Mouse (Mus musculus) left cerebral cortex, adult 9 months (tissue): ENCODE data around the gene Gm21983.
A peak's percentile ranks its signal among the peaks of the same experiment; 100 is the strongest.

Experiments used
- DNase-seq, 2 experiments: peaks; one replicate each; pipeline ENCODE4 v3.0.0; 2022; ENCODE audit warnings: low spot score in 2 of 2

Gm21983 gene

DNA sequence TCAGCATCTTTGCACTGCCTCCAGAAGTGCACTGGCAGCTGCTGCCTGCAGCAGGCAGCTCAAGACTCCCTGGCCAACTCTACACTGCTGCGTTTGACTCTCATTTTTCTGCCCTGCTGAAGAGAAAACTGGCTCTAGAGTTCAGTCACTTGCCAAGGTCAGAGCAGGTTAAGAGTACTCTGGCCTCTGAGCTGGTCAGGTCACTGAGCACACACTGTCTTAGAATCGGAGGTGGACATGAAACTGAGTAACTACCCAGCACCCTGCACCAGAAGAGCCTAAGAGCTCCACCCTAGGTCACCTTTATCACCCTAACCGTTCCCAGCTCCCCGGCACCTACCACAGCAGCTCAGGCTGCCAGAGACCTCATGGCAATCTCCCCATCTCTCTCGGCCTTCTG is 5.1 kb upstream of the Gm21983 start:
- DNase-seq: no peak

DNA sequence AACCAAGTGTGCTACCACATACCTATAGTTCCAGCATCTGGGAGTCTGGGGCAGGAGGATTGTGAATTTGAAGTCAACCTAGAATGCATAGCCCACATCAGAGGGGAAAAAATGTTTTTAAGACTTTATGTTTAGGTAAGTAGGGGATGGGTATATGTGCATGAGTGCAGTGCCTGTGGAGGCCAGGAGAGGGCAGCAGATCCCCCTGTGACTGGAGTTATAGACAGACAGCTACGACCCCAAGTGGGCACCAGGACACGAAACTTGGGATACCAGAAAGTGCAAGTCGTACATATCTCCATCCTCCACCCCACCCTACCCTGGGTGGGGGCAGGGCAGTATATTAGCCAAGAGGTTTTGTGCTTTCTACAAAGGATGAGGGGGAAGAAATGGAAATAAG is 4.1 kb upstream of the Gm21983 start:
- DNase-seq: no peak

DNA sequence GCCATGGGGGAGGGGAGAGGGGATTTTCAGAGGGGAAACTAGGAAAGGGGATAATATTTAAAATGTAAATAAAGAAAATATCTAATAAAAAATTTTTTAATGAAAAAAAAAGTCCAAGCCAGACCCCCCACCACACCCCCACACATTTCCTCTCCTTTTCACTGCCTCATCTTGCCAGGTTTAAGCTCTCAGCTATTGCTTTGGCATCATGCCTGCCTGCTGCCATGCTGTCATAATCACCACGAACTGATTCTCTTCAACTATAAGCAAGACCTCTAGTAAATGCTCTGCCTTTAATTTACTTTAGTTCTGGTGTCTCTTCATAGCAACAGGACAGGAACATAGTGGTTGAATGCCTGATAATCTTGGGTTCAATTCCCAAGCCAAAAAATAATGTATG is 1.6 kb upstream of the Gm21983 start:
- no peak for DNase-seq

DNA sequence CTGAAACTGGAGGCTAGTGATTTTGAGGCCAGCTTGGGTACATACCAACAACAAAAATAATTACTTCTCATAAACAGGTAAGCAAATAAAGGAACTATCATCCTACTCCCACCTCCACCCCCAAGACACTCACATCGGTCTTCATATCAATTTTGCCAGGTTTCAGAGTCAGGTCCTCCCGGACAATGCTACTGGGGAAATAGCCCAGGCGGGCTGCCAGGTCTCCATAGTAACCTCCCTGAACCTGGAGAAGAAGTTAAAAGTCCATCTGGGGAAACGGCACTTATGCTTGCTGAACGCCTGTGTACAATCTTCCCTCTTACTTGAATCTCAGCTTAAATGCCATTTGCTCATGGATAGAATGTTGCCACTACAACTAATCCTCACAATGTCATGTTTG is 850 bp downstream of the Gm21983 start:
- DNase-seq: no peak

DNA sequence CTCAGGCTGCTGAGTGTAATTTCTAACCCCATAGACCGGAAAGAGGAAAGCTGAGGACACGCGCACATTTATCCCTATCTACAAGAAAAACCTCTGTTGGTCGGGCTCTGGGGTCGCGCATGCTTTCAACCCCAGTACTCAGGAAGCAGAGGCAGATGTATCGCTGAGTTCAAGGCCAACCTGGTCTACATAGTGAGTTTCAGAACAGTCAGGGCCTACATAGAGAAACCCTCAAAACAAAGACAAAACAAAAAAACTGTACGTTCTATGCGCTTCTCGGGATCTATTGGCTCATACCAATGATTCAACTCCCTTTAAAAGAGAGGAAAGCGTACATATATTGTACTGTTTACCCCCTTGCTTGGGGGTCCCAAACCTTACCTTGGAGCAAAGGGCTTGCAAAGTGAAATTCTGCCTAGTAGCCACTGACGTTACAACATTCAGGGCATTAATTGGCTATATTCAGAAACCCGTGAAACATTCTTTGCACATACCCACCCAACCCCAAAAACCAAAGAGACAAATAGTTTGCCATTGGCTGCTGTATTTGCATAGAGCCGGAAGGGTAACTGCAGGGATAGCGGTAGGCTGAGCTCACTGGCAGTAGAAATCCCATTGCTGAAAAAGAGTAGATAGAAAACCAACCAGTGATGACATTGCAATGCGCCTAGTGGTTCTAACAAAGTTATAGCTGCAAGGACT is 1.5 kb downstream of the Gm21983 start:
- no peak for DNase-seq

DNA sequence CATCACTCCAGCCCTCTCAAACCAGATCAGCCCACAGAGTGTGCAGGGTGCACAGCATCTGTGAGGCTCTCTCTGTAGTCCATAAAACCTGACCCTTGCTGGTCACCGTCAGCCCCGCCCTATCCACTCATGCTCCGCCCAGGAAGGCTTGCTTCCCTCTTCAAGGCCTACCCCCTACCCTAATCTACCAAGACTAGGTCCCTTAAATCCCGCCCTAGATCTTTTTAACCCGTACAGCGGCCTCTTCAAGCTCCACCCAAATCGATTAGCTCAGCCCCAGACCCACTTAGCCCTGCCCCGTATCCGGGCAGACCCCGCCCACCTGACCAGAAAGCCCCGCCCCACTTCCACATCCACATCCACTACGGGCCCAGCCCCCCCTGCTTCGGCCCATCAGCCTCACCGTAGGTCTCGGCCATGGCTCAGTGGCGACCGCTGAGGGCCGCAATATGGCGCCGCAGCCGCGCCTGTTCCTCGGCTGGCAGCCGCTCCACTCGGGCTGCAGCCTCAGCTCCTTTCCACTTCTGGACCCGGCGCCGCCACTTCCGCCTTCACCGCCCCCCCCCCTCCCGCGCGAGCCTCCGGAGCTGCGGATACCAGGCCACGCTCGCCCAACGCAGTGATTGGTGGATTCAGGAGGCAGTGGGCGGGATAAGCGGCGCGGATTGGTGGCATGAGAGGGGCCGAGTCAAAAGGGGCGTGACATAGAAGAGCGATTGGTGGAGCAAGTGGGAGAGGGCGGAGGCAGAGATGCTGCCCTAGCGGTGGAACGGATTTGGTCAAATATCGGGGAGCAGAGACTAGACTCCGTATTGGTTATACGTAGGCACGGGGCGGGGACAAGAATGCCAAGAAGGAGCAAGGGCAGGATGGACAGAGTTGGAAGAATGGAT is 2.3 kb downstream of the Gm21983 start, which contains the start of gene Rab4b:
Rab4b (minus strand) TSS at position 573 of the 893 bp plus-strand sequence.
- peak; percentile 99 to 100 for DNase-seq

DNA sequence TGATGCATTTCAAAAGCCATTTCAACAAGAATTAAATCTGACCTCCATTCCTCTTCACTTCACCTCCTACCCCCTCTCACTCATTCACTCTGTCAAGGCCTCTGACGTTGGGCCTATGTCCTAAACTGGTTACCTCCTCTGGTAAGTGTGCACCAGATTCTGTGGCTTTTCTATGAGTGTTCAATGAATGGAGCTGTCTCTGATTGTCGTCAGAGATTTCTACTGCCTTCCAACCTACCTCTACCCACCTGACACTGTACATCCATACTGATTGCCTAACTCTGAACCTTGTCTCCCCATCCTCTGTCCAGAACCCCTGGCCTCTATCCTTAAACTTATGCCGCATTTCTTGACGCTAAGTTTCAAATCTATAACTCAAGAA is 3.0 kb downstream of the Gm21983 start:
- no peak for DNase-seq

DNA sequence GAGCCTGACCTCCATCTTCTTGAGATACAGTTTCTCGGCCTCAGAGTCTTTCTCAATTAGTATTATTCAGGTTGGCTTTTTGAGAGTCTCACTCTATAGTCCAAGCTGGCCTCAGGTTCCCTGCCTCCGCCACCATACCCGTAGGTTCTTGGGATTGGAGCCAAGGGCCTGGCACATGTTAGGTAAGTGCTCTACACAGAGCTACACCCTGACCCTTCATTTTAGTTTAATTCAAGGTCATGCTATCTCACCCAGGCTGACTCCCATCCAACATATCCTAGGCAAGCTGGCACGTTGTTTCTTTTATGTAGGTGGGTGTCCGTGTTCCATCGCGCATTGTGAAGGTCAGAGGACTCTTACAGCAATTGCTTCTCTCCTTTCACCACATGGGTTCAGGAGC is 6.0 kb downstream of the Gm21983 start:
- no peak for DNase-seq

DNA sequence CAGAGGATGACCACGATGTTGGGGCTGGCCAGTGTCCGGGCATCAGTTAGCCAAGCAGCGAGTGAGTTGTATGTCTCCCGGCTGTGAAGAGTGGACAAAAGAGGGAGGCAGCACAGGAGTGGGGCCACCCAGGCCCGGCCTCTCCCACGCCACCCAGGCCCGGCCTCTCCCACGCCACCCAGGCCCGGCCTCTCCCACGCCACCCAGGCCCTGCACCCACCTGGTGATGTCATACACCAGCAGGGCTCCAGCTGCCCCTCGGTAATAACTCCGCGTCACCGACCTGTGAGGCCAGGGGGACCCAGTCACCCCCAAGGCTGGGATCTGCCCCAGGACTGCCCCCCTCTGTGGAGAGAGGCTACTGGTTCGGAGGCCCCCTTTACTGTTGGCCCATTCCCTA is 6.4 kb downstream of the Gm21983 start:
- no peak for DNase-seq

DNA sequence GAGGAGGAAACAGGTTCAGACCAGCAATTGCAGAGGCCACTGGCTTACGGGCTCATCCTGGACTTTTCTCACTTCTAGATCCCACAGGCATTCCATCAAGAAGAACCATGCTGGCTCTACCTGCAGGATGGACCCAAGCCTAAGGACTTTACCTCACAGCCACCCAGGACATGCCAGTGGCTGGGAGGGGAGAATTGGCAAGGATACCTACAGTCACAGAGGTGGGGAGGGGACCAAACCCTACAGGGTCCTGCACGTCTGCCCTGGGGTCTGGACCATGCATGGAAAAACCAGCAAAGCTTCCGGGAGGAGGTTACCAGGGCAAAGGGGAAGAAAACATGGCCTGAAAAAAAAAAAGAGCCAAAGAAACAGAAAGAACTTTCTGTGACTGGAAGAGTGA is 9.9 kb downstream of the Gm21983 start:
- no peak for DNase-seq

DNA sequence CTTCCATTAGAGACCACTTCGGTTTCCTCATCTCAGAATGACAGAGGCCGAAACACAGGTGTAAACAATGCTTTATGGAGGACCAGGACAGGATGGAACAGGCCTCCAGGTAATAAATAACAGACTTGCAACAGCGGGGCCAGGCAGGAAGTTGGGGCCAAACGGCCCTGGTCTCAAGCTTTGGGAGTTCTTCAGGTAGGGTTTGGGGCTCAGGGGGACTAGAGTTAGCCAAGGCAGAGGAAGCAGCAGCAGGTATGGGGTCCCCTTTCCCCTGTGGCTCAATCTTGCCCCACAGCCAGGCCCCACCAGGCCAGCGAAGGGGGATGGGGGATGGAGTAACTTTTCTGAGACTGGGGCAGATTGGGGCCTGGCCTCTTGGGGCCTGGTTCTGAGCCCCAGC is 12.5 kb downstream of the Gm21983 start:
- DNase-seq: no peak

DNA sequence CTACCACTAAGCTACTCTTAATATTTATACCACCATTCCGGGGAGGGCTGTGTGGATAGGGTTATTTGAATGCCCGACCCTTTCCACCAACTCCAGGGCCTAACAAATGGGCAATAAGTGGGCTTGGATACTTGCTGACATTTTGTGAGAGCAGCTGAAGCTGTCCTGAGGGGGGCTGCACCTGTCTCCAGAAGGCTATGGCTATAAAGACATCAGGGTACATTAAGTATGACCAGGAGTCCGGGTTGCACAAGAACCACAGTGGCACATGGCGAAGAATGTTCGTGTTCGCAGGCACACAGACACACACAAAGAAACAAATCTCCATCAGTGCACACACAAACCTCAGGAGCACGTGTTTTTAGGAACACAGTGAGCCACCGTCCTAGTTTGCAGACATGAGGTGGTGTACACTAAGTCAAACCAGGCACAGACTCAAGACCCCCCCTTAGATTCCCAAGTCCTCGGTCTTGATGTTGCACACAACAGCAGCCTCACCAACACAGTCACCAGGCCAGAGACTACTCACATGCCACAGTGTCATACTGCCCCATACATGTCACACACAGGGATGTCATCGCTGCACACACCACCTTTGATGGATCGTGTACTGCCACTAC is 13.3 kb downstream of the Gm21983 start:
- no peak for DNase-seq

DNA sequence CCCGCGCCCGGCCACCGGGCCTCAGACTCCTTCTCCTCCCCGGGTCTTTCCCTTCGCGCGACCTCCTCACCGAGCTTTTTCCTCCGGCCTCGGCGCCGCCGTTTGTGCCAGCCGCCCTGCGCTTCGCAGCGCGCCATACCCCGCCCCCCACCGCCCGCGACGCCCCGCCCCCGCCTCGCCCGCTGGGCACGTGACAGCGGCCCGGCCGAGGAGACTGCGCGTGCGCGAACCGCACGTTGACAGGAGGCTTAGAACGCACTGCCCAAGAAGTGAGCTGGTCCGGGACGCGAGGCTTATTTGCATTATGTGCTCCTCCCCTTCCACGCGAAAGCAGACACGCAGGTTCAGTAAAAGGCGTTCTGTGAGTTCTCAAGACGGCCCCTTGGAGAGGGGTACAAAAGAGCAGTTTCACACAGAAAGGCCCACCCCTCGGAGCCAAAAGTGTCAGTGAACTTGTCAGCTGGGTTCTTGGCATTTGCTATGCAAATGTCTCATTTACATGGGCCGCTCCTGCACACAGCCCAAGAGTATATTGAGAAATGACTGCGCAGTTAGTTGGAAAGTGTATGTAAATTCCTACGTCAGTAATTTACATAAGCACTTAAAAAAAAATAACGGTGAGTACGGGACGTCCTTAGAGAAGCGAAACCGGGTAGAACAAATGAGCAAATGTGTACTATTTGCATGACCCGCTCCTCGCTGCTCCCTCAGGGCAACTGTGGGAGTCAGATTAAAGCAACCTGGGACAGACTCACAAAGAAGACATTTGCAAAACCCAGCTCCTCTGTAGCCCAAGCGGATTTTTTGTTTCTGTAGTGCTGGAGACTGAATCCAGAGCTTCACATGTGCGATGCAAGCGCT is 14.0 kb downstream of the Gm21983 start, which contains the start of gene Egln2:
Egln2 (minus strand) TSS at position 189 of the 861 bp plus-strand sequence.
- peak; percentile 88 to 95 for DNase-seq

DNA sequence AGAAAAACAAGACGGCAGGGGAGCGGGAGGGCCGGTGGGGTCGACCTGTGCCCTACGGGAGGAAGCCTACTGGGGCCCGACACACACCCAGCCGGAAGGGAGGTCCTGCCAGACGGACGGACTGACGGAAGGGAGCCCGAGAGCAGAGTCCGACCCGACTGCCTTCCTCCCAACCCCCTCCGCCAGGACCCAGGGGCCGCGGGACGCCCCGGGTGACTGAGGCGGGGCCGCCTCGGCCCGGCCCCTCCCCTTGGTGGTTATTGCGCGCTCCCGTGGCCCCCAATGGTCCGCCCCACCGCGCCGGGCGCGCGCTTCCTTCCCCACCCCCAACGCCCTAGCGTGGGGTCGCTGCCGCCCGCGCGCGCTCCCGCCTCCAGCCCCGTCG is 14.7 kb downstream of the Gm21983 start:
- DNase-seq: peak in 1 of 2 experiments; percentile 64

DNA sequence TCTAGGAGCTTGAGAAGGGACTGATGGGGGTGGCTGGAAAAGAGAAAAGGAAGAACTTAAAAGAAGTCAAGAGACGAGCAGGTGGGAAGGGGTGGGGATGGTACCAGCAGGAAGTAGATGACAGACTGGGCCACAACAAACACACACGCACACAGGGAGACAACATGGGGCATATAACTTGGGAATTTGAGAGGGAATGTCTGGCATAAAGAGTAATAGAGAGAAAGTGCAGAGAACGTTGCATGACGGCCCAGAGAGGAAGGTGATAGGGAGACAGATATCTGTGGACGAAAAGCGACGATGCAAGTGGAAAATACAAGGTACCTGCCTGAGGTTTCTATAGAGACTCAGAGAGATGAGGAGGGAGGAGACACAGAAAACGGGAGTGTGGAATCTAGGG is 15.2 kb downstream of the Gm21983 start:
- DNase-seq: no peak

DNA sequence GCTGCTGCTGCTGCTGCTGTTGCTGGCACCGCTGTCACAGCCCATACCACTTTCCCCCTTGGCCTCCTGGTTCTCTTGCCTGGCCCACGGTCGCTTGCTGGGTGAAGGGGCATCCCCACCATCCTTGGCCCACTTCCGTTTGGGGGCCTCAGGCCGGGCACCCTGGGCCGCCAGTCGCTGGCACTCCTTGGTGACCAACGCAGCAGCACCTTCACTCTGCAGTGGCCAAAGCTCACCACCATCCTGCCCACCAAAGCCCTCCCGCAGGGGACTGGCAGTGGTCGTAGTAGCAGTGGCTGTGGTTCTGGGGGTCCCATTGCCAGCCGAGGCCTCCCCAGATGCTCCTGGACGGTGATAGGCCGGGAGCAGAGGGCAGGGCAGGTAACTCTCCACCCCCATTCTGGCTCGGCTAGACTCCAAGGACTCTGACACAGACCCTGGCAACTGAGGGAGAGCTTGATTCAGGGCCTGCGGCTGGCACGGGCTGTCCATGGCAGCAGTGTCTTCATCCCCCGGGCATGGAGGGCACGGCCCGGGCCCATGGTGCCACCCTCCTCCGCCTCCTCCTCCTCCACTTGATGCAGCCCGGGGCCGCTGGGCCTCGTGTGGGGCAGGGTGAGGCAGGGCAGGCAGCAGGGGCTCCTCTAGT is 15.8 kb downstream of the Gm21983 start:
- DNase-seq: peak in 1 of 2 experiments; percentile 37

DNA sequence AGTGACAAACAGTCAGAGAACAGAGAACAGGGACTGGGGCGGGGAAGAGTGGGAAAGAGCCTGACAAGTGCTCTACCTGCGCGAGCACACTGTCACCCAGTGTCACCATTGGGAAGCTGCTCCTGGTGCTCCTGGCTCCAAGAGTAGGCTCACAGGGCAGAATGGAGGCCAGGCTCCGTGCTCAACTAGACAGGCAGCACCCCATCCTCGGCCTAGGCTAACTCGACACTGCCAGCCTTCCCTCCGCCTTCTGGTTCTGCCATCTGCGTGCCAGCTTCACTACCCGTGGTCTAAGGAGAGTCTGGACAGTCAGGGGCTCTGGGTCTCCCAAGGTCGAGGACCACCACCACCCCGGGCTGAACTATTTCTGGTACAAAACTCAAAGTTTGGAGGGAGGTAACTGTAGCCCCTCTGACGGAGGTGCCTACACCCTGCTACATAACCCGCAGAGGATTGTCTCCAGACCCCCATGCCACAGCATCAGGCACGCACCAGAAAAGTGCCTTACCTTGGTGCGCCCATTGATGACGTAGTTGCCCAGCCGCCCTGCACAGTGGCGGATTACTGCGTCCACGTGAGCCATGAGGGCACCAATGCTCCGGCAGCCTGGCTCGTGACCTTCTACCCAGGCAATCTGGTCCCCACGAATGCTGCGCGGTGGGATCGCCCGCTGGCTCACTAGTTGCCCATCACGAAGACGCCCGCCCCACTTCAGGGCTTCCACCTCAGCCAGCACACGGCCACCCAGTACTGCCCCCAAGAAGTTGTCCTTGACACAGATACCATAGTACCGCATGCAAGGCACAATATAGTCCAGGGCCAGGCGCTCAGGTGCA is 16.6 kb downstream of the Gm21983 start:
- DNase-seq: peak in 1 of 2 experiments; percentile 40

DNA sequence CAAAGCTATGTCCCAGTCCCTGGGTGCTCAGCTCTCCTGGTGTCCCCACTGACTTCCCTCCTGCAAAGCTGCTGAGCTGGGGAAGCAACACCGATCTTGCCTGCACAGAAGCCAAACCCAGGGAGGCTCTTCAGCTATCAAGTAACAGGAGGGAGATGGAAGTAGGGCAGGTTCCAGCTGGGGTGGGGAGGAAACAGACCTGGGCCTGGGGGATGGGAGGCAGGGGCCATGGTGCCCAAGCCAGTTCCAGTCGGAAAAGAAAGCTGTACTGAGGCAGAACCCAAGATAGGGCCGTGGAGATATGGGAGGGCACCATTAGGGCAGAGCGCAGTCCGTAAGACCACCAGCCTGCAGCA is 17.5 kb downstream of the Gm21983 start:
- no peak for DNase-seq

DNA sequence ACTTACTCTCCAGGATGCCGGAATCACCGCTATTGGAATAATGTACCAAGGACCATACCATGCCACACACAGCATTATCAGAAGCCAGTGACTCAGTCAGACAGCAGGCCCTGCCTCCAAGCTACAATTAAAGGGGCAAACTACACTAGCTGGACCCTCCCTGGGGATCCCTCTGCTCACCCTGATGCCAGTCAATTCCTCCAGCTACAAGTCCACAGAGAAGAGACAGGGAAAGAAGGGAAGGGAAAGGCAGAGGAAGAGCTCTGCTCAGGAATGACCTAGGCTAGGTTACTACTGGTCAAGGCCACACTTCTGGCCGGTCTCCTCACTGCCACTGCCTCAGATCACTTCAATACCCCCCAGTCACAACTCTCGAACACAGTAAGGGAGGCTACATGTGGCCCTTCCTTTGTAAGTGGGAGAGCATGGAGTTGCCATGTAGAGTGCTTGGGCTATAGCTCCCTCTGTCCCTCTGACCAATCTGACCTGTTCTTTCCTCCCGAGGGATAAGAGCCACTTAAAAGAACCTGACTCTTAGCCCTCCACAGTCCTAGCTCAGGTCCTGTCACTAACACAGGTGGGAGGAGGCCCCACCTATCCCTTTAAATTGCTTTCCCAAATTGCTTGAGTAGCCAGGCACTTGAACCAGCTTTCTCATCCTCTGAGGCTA is 18.0 kb downstream of the Gm21983 start:
- DNase-seq: no peak

DNA sequence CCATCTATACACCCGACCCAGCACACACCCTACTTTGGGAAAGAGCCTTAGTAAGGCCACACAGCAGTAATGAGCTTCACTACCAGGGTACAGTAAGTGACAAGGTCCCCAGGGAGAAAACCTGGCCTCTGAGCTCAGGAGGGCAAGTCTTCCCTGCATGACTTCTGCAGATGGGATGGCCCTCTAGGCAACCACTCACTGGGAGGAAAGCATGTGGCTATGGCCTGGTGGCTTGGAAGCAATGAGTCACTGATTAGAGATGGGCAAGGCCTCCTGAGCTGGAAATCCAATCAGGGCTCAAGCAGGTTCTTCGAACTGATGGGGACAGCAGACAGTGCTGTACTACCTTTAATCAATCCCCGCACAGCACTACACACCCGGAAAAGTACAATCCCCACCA is 19.1 kb downstream of the Gm21983 start:
- DNase-seq: no peak
